Mouse (Mus musculus) cerebellum, adult 2 months (tissue): ENCODE results near the gene Cstf2. TPM values are rescaled to one million over a fixed set of nuclear protein-coding genes. Genes with fewer than 3 reads are reported as not detected.
A peak's percentile ranks its signal among the peaks of the same experiment; 100 is the strongest.

ENCODE experiments used
- DNase-seq, 2 experiments: peaks; one replicate each; pipeline ENCODE4 v3.0.0; 2021
- H3K27ac ChIP-seq: fragments of 200-500 bp; 2 replicates; pipeline ENCODE4 v1.5.1; 2012; ENCODE audit warnings: low read length, control low read depth, inconsistent platforms; ENCODE audit not compliant: insufficient read depth
- H3K27me3 ChIP-seq: fragments of 200-500 bp; 2 replicates; pipeline ENCODE4 v1.6.1; 2012; ENCODE audit warnings: inconsistent platforms, mild to moderate bottlenecking, low read length, moderate library complexity; ENCODE audit not compliant: control insufficient read depth, insufficient read depth
- H3K4me1 ChIP-seq: fragments of 200-500 bp; 2 replicates; pipeline ENCODE4 v1.6.1; 2011; ENCODE audit warnings: low read length; ENCODE audit not compliant: control insufficient read depth, insufficient read depth
- H3K4me3 ChIP-seq: fragments of 200-500 bp; replicated peaks from 2 replicates; pipeline ENCODE3; 2011; ENCODE audit warnings: mild to moderate bottlenecking, low read depth, low read length, control low read depth; ENCODE audit not compliant: insufficient read depth
- CTCF ChIP-seq: fragments of 200-500 bp; IDR thresholded peaks from 2 replicates; pipeline ENCODE4 v1.5.1; 2011; ENCODE audit warnings: low read depth, mild to moderate bottlenecking, control low read depth, low read length, moderate library complexity, borderline replicate concordance; ENCODE audit not compliant: insufficient read depth
- POLR2A ChIP-seq: fragments of 200-500 bp; IDR thresholded peaks from 2 replicates; pipeline ENCODE4 v1.6.1; 2011; ENCODE audit warnings: low read length, control low read depth, borderline replicate concordance; ENCODE audit not compliant: insufficient read depth
- WGBS: fragments of 180-500 bp; shearing (Covaris S2); methylation state at CpG from one replicate; pipeline ENCODE4 v1.1.7; 2018; 5-methylcytosine and 5-hydroxymethylcytosine counted together
- polyA plus RNA-seq: library from polyadenylated mRNA; depleted of rRNA; stranded (reverse); fragments of >200 nt; gene quantifications from 2 replicates; pipeline ENCODE4 v1.2.3, GENCODE M21; 2012; rRNA removed

Gene Cstf2
- polyA plus RNA-seq, 1 experiment = 106 TPM

GRCm38 (mm10) chrX:134085453-134085852, 26.5 kb downstream of the Cstf2 start:
- no peak for TF ChIP-seq POLR2A
- TF ChIP-seq CTCF = no peak
- Histone ChIP-seq H3K4me3 (no peak overlapping the region), H3K4me1 (no peaks in the 10 kb centered on the region), H3K27ac (no peak overlapping the region), H3K27me3 (no peaks in the 10 kb centered on the region)
- no peak for DNase-seq
- WGBS = 22% methylated on average over 1 of the region's 1 CpGs

- Histone ChIP-seq H3K4me3 (no peak overlapping the region), H3K27me3 (no peaks in the 10 kb centered on the region), H3K4me1 (no peaks in the 10 kb centered on the region), H3K27ac (no peak overlapping the region)
- TF ChIP-seq CTCF = no peak
- WGBS = 72% methylated on average over 2 of the region's 2 CpGs
- no peak for DNase-seq
These were observed 43.7 kb downstream of the Cstf2 start for GRCm38 (mm10) chrX:134102641-134103040.

GRCm38 (mm10) chrX:134111767-134112166, 52.8 kb downstream of the Cstf2 start:
- 79% methylated on average over 3 of the region's 3 CpGs for WGBS
- H3K4me1 ChIP-seq = no peaks in the 10 kb centered on the region
- TF ChIP-seq CTCF = no peak
- no peak for TF ChIP-seq POLR2A
- no peak overlapping the region for H3K4me3 ChIP-seq
- no peak overlapping the region for H3K27ac ChIP-seq
- DNase-seq = no peak
- H3K27me3 ChIP-seq = no peaks in the 10 kb centered on the region

- 74% methylated on average over 3 of the region's 3 CpGs for WGBS
- no peaks in the 10 kb centered on the region for H3K4me1 ChIP-seq
These were observed 57.4 kb downstream of the Cstf2 start for GRCm38 (mm10) chrX:134116417-134116816.

GRCm38 (mm10) chrX:134128549-134128948, 69.6 kb downstream of the Cstf2 start:
- WGBS = 80% methylated on average over 3 of the region's 3 CpGs
- no peak for DNase-seq
- H3K27me3 ChIP-seq = no peaks in the 10 kb centered on the region
- H3K4me3 ChIP-seq = no peak overlapping the region
- TF ChIP-seq POLR2A (no peak), CTCF (no peak)
- no peak overlapping the region for H3K27ac ChIP-seq
- no peaks in the 10 kb centered on the region for H3K4me1 ChIP-seq

More at GRCm38 (mm10) chrX:134116417-134116816, 57.4 kb downstream of the Cstf2 start:
- Histone ChIP-seq H3K27ac (no peak overlapping the region), H3K27me3 (no peaks in the 10 kb centered on the region), H3K4me3 (no peak overlapping the region)
- DNase-seq = no peak
- TF ChIP-seq CTCF (no peak), POLR2A (no peak)

- Histone ChIP-seq H3K4me3 (no peak overlapping the region), H3K27ac (no peak overlapping the region), H3K4me1 (no peaks in the 10 kb centered on the region), H3K27me3 (no peaks in the 10 kb centered on the region)
- TF ChIP-seq POLR2A = no peak
- TF ChIP-seq CTCF = peak; percentile 27; the same call in 1 of the 2 replicates
- WGBS = 16% methylated on average over 5 of the region's 5 CpGs
- DNase-seq = peak in 1 of 2 experiments; percentile 1
These were observed 73.3 kb downstream of the Cstf2 start for GRCm38 (mm10) chrX:134132295-134132694.

GRCm38 (mm10) chrX:134133821-134134220, 74.8 kb downstream of the Cstf2 start:
- 49% methylated on average over 3 of the region's 3 CpGs for WGBS
- no peak overlapping the region for H3K4me3 ChIP-seq
- no peak for DNase-seq

More at GRCm38 (mm10) chrX:134133821-134134220, 74.8 kb downstream of the Cstf2 start:
- TF ChIP-seq POLR2A (no peak), CTCF (no peak)
- no peaks in the 10 kb centered on the region for H3K4me1 ChIP-seq
- no peak overlapping the region for H3K27ac ChIP-seq
- H3K27me3 ChIP-seq = no peaks in the 10 kb centered on the region

Other genes starting within 250 kb of the Cstf2 start
- gene Tnmd, start 208.2 kb upstream of the Cstf2 start, polyA plus RNA-seq = 0.82 and 1.0 TPM in 2 replicates
- gene Tspan6, start 160.8 kb upstream of the Cstf2 start, polyA plus RNA-seq = 14.9 and 16.3 TPM in 2 replicates
- gene Srpx2, start 150.8 kb upstream of the Cstf2 start, polyA plus RNA-seq = 1.4 and 2.1 TPM in 2 replicates
- gene Sytl4, start 77.4 kb upstream of the Cstf2 start, polyA plus RNA-seq = 0.38 and 0.39 TPM in 2 replicates
- gene Xkrx, start 102.9 kb downstream of the Cstf2 start, polyA plus RNA-seq = 1.7 and 2.0 TPM in 2 replicates
- gene Arl13a, start 128.3 kb downstream of the Cstf2 start, polyA plus RNA-seq = not detected in 2 replicates
- 0.05 and 0.10 TPM in 2 replicates for gene Nox1, start 162.8 kb downstream of the Cstf2 start, polyA plus RNA-seq
- 20.3 and 20.8 TPM in 2 replicates for gene Trmt2b, start 217.8 kb downstream of the Cstf2 start, polyA plus RNA-seq
- gene Tmem35a, start 236.0 kb downstream of the Cstf2 start, polyA plus RNA-seq = 58.5 and 64.8 TPM in 2 replicates
- gene Cenpi, start 248.9 kb downstream of the Cstf2 start, polyA plus RNA-seq = 0.38 and 0.47 TPM in 2 replicates